Mouse (Mus musculus) WW6 (cell line): ENCODE results near the gene Olfr118.
"Not testable (repeated sequence)": the region's sequence is repeated elsewhere in the genome, so short reads cannot be mapped to it uniquely, and the experiment has no call there.

ENCODE experiments used
- DNase-seq: peaks from one replicate; pipeline ENCODE4 v3.0.0-alpha.2; 2013; ENCODE audit warnings: low read depth, low spot score

Olfr118 gene

GRCm38 (mm10) chr17:37666688-37667087 is at the start of gene Olfr118:
Gene Olfr118, plus strand, starts transcription at chr17:37666988.
- no peak for DNase-seq

DNA sequence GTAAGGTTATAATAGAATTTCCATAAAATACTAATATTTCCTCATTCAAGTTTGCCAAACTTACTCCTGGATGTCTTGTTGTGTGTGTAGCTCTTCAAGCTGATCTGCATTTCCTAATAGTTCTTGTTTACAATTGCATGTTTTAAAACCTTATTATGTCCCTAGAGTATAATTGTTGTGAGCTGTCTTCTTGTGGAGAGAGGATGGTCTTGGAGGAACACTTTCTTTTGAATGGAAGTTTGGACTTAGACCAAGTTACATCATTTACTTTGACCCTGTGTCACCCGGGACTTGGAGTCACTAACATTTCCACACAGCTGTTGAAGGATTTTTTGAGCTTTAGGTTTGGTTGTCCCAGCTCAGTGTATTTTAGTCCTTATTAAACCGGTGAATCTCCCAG is 39.8 kb upstream of the Olfr118 start, which contains the start of the genes Olfr115 and Olfr116:
Gene Olfr115, minus strand, starts transcription at position 101 of the 400 bp plus-strand sequence.
Gene Olfr116, minus strand, starts transcription at position 191 of the 400 bp plus-strand sequence.
- no peak for DNase-seq

DNA sequence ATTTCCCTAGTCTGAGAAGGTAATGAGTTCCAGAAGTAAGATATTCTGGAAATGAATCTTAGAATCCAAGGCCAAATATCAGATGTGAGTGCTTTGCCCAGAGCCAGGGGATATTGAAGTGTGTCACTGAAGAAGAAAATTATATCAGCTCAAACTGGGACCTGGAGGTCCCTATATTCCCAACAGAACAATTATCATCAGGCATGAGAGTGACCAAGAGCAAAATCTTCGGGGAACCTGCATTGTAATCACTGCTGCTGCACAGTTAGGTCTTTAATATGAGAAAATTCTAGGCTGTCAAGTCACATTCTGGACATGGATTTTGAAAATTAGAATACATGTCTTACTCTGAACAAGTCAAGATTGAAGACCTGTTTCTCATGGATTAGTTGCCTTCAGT is 3.1 kb upstream of the Olfr118 start, which contains the start of gene Olfr117:
Gene Olfr117, minus strand, starts transcription at position 101 of the 400 bp plus-strand sequence.
- DNase-seq, result no peak

DNA sequence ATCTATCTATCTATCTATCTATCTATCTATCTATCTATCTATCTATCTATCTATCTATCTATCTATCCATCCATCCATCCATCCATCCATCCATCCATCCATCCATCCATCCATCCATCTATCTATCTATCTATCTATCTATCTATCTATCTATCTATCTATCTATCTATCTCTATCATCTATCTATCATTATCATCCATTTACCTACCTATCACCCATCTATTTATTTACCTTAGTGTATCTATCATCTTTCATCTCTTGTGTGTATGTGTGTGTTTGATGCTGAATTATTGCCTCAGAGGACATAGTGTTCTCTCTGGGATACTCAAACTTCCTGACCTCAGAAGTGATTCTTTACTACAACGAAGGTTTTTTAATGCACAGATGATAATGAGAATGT is 29.5 kb downstream of the Olfr118 start, which contains the start of gene Olfr119:
Gene Olfr119, plus strand, starts transcription at position 301 of the 400 bp plus-strand sequence.
- DNase-seq, result not testable (repeated sequence)

GRCm38 (mm10) chr17:37721508-37721907 is 54.7 kb downstream of the Olfr118 start, which contains the start of gene Olfr120:
Gene Olfr120, plus strand, starts transcription at chr17:37721808.
- no peak for DNase-seq
